Mouse (Mus musculus) heart, postnatal 0 days (tissue): ENCODE data around the gene Adrm1.

Experiments
- CTCF ChIP-seq: IDR thresholded peaks from 2 replicates; pipeline ENCODE4 v1.5.1; 2016; ENCODE audit warnings: antibody characterized with exemption, control low read depth, low read depth
- EP300 ChIP-seq: IDR thresholded peaks from 2 replicates; pipeline ENCODE4 v1.6.1; 2016; ENCODE audit warnings: antibody characterized with exemption, low read depth

DNA sequence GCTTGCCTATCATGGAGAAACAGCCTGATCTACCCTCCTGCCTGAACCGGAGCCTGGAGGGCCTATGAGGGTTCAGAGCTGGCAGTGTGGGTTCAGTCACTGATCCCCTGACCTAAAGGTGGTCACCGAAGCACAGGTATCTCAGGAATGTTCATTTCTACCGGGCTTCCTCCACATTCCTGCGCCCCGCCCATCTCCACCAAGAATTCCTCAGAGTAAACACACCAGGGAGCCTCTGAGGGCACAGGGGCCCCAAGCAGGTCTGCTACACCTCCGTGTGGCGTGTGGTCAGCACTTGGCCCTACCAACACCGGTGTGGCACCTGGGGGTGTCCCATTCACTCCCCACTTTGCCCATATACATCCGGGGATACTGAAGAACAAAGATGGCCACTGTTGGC lies 48.9 kb downstream of the Adrm1 start:
- no peak for TF ChIP-seq EP300
- no peak for TF ChIP-seq CTCF
